Mouse (Mus musculus) kidney, adult 11 months (tissue): Measurements from ENCODE around the gene Fbxo4.

Experiments
- DNase-seq: peaks from one replicate; pipeline ENCODE4 v3.0.0; 2022

The Fbxo4 gene

GRCm38 (mm10) chr15:3978279-3978678 is 1.1 kb downstream of the Fbxo4 start:
- no peak for DNase-seq

- DNase-seq = no peak
Measured at GRCm38 (mm10) chr15:3973300-3973699, 6.1 kb downstream of the Fbxo4 start.

- no peak for DNase-seq
Measured at GRCm38 (mm10) chr15:3970193-3970592, 9.2 kb downstream of the Fbxo4 start.

GRCm38 (mm10) chr15:3969743-3970142 is 9.6 kb downstream of the Fbxo4 start:
- DNase-seq = no peak

GRCm38 (mm10) chr15:3962251-3962650 is 17.1 kb downstream of the Fbxo4 start:
- peak; percentile 70 for DNase-seq

- DNase-seq = peak; percentile 26
Measured at GRCm38 (mm10) chr15:3960094-3960493, 19.3 kb downstream of the Fbxo4 start.

- peak; percentile 49 for DNase-seq
Measured at GRCm38 (mm10) chr15:3957982-3958381, 21.4 kb downstream of the Fbxo4 start.

GRCm38 (mm10) chr15:3954971-3955370 is 24.4 kb downstream of the Fbxo4 start:
- no peak for DNase-seq

- DNase-seq = no peak
Measured at GRCm38 (mm10) chr15:3938132-3938531, 41.2 kb downstream of the Fbxo4 start.

- DNase-seq = no peak
Measured at GRCm38 (mm10) chr15:3936056-3936455, 43.3 kb downstream of the Fbxo4 start.

- DNase-seq = peak; percentile 33
Measured at GRCm38 (mm10) chr15:3933466-3933865, 45.9 kb downstream of the Fbxo4 start.

GRCm38 (mm10) chr15:3931931-3932330 is 47.4 kb downstream of the Fbxo4 start:
- peak; percentile 17 for DNase-seq
